Mouse (Mus musculus): ENCODE data around the gene Lpar3. TPM values are rescaled to one million over a fixed set of nuclear protein-coding genes. Genes with fewer than 3 reads are reported as not detected.
A peak's percentile ranks its signal among the peaks of the same experiment; 100 is the strongest.
"Not testable (repeated sequence)": the region's sequence is repeated elsewhere in the genome, so short reads cannot be mapped to it uniquely, and the experiment has no call there.

Lpar3 gene
- polyA plus RNA-seq, 1 experiment from 2014 or later, result not detected

GRCm38 (mm10) chr3:146205305-146205704 is 15.5 kb upstream of the Lpar3 start:
- 43% methylated on average over 11 of the region's 11 CpGs for WGBS (ENCODE audit: insufficient replicate concordance)
- DNase-seq (no peak), ATAC-seq (no peak)
- H3K4me1 ChIP-seq (ENCODE audit: insufficient read depth), result no peaks in the 10 kb centered on the region
- no peaks in the 10 kb centered on the region for H3K27me3 ChIP-seq (ENCODE audit: insufficient read depth, low read length)
- H3K4me2 ChIP-seq (ENCODE audit: low read depth, low read length), result no peak overlapping the region
- no peak overlapping the region for H3K27ac ChIP-seq (ENCODE audit: low read depth)
- no peak overlapping the region for H3K4me3 ChIP-seq (ENCODE audit: low read depth, low read length)
- no peaks in the 10 kb centered on the region for H3K9me3 ChIP-seq (ENCODE audit: low read length)
- no peak for TF ChIP-seq CTCF (IDR thresholded peaks at IDR 0.05; ENCODE audit: low read depth)
- no peak for TF ChIP-seq EP300 (IDR thresholded peaks at IDR 0.05; ENCODE audit: low read depth)
- H3K36me3 ChIP-seq (replicated peaks; ENCODE audit: insufficient read depth, low read length), result no peaks in the 10 kb centered on the region
- no peak overlapping the region for H3K9ac ChIP-seq (replicated peaks)

DNA sequence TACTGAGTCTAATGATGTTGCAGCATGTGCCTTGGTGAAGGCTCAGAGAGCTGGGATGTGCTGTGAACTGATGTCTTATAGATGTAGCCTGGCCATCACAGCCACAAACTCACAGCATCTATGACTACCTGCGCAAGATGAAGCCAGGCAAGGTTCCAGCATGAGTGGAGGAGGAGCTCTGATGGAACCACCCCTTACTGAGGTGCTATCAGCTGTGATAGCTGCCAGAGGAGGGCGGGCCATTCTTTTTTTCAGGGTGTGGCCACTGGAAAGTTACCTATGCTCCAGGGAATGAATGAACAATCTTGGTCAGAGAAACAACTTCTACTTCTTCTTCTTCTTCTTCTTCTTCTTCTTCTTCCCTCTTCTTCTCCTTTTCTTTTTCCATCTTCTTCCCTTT is 14.1 kb upstream of the Lpar3 start:
- H3K4me3 ChIP-seq (ENCODE audit: low read depth, low read length), result no peak overlapping the region
- ATAC-seq, result no peak
- H3K9me3 ChIP-seq (ENCODE audit: low read length), result no peaks in the 10 kb centered on the region
- H3K27ac ChIP-seq (ENCODE audit: low read depth), result no peak overlapping the region
- H3K36me3 ChIP-seq (replicated peaks; ENCODE audit: insufficient read depth, low read length), result no peaks in the 10 kb centered on the region
- no peaks in the 10 kb centered on the region for H3K4me1 ChIP-seq (ENCODE audit: insufficient read depth)
- WGBS (ENCODE audit: insufficient replicate concordance), result 68% methylated on average over 2 of the region's 2 CpGs
- H3K9ac ChIP-seq (replicated peaks), result no peak overlapping the region
- TF ChIP-seq EP300 (IDR thresholded peaks at IDR 0.05; ENCODE audit: low read depth), result no peak
- TF ChIP-seq CTCF (IDR thresholded peaks at IDR 0.05; ENCODE audit: low read depth), result no peak
- no peak for DNase-seq
- H3K27me3 ChIP-seq (ENCODE audit: insufficient read depth, low read length), result no peaks in the 10 kb centered on the region
- no peak overlapping the region for H3K4me2 ChIP-seq (ENCODE audit: low read depth, low read length)

GRCm38 (mm10) chr3:146207440-146207839 is 13.3 kb upstream of the Lpar3 start:
- DNase-seq (no peak), ATAC-seq (no peak)
- H3K4me1 ChIP-seq (ENCODE audit: insufficient read depth), result no peaks in the 10 kb centered on the region
- TF ChIP-seq EP300 (IDR thresholded peaks at IDR 0.05; ENCODE audit: low read depth) (no peak), CTCF (IDR thresholded peaks at IDR 0.05; ENCODE audit: low read depth) (no peak)
- H3K4me2 ChIP-seq (ENCODE audit: low read depth, low read length), result no peak overlapping the region
- 45% methylated on average over 2 of the region's 2 CpGs for WGBS (ENCODE audit: insufficient replicate concordance)
- H3K9ac ChIP-seq (replicated peaks), result no peak overlapping the region
- H3K27ac ChIP-seq (ENCODE audit: low read depth), result no peak overlapping the region
- H3K9me3 ChIP-seq (ENCODE audit: low read length), result no peaks in the 10 kb centered on the region
- no peaks in the 10 kb centered on the region for H3K27me3 ChIP-seq (ENCODE audit: insufficient read depth, low read length)
- H3K4me3 ChIP-seq (ENCODE audit: low read depth, low read length), result no peak overlapping the region
- H3K36me3 ChIP-seq (replicated peaks; ENCODE audit: insufficient read depth, low read length), result no peaks in the 10 kb centered on the region

GRCm38 (mm10) chr3:146209759-146210158 is 11.0 kb upstream of the Lpar3 start:
- DNase-seq; H3K9me3 ChIP-seq (ENCODE audit: low read length); H3K27me3 ChIP-seq (ENCODE audit: insufficient read depth, low read length); H3K36me3 ChIP-seq (replicated peaks; ENCODE audit: insufficient read depth, low read length); H3K4me2 ChIP-seq (ENCODE audit: low read depth, low read length); ATAC-seq; H3K4me3 ChIP-seq (ENCODE audit: low read depth, low read length); H3K4me1 ChIP-seq (ENCODE audit: insufficient read depth); H3K9ac ChIP-seq (replicated peaks); H3K27ac ChIP-seq (ENCODE audit: low read depth): not testable (repeated sequence)
- WGBS (ENCODE audit: insufficient replicate concordance), result 79% methylated on average over 8 of the region's 8 CpGs

GRCm38 (mm10) chr3:146211141-146211747 is 9.5 kb upstream of the Lpar3 start:
- Histone ChIP-seq H3K9ac (replicated peaks) (no peak overlapping the region), H3K27ac (ENCODE audit: low read depth) (no peak overlapping the region), H3K27me3 (ENCODE audit: insufficient read depth, low read length) (no peaks in the 10 kb centered on the region), H3K36me3 (replicated peaks; ENCODE audit: insufficient read depth, low read length) (no peaks in the 10 kb centered on the region), H3K4me1 (ENCODE audit: insufficient read depth) (peaks cover 5% of the 10 kb centered on the region; the same call in 1 of the 2 replicates), H3K4me2 (ENCODE audit: low read depth, low read length) (no peak overlapping the region), H3K4me3 (ENCODE audit: low read depth, low read length) (no peak overlapping the region), H3K9me3 (ENCODE audit: low read length) (no peaks in the 10 kb centered on the region)
- TF ChIP-seq EP300 (IDR thresholded peaks at IDR 0.05; ENCODE audit: low read depth), result no peak
- TF ChIP-seq CTCF (IDR thresholded peaks at IDR 0.05; ENCODE audit: low read depth), result no peak
- ATAC-seq (no peak), DNase-seq (no peak)
- WGBS (ENCODE audit: insufficient replicate concordance), result 68% methylated on average over 4 of the region's 4 CpGs

DNA sequence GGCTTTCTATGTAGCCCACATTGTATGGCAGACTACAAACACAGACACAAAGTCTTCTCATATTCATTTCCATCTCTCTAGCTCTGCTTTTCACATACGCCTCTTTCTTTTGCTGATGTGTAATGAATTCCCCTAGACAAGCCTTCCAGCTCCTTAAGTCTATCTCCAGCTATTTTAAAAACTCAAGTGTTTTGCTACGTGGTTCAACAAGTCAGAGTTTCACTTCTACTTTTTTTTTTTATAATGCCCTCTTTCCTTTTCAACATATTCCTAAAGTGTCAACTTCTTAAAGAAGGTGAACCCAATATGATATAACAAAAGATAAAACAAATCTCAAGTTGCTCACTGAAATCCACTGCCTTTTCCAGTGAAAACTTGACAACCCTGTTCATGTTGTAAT is 8.8 kb upstream of the Lpar3 start:
- TF ChIP-seq EP300 (IDR thresholded peaks at IDR 0.05; ENCODE audit: low read depth), result no peak
- TF ChIP-seq CTCF (IDR thresholded peaks at IDR 0.05; ENCODE audit: low read depth), result no peak

GRCm38 (mm10) chr3:146213336-146213735 is 7.4 kb upstream of the Lpar3 start:
- H3K27me3 ChIP-seq (ENCODE audit: insufficient read depth, low read length), result no peaks in the 10 kb centered on the region
- no peak overlapping the region for H3K27ac ChIP-seq (ENCODE audit: low read depth)
- 27% methylated on average over 5 of the region's 5 CpGs for WGBS (ENCODE audit: insufficient replicate concordance)
- TF ChIP-seq CTCF (IDR thresholded peaks at IDR 0.05; ENCODE audit: low read depth) (no peak), EP300 (IDR thresholded peaks at IDR 0.05; ENCODE audit: low read depth) (no peak)
- H3K9ac ChIP-seq (replicated peaks), result no peak overlapping the region
- peak overlapping the region; percentile 56 for H3K4me2 ChIP-seq (ENCODE audit: low read depth, low read length)
- DNase-seq (no peak), ATAC-seq (no peak)
- H3K4me1 ChIP-seq (ENCODE audit: insufficient read depth), result peaks cover 5% of the 10 kb centered on the region; the same call in 1 of the 2 replicates
- H3K36me3 ChIP-seq (replicated peaks; ENCODE audit: insufficient read depth, low read length), result no peaks in the 10 kb centered on the region
- peak overlapping the region; percentile 21; the same call in 1 of the 2 replicates for H3K4me3 ChIP-seq (ENCODE audit: low read depth, low read length)
- H3K9me3 ChIP-seq (ENCODE audit: low read length), result no peaks in the 10 kb centered on the region

More for the DNA sequence above, 8.8 kb upstream of the Lpar3 start:
- 48% methylated on average over 2 of the region's 2 CpGs for WGBS (ENCODE audit: insufficient replicate concordance)
- Histone ChIP-seq H3K4me2 (ENCODE audit: low read depth, low read length) (no peak overlapping the region), H3K4me3 (ENCODE audit: low read depth, low read length) (no peak overlapping the region), H3K4me1 (ENCODE audit: insufficient read depth) (peaks cover 5% of the 10 kb centered on the region; the same call in 1 of the 2 replicates), H3K27me3 (ENCODE audit: insufficient read depth, low read length) (no peaks in the 10 kb centered on the region), H3K9ac (replicated peaks) (no peak overlapping the region), H3K27ac (ENCODE audit: low read depth) (no peak overlapping the region), H3K9me3 (ENCODE audit: low read length) (no peaks in the 10 kb centered on the region), H3K36me3 (replicated peaks; ENCODE audit: insufficient read depth, low read length) (no peaks in the 10 kb centered on the region)
- ATAC-seq, result no peak
- DNase-seq, result no peak

Data from liver, postnatal 0 days (tissue).